Mouse (Mus musculus) kidney, embryonic 16.5 days (tissue): ENCODE data around the gene Cdyl2. TPM values are rescaled to one million over a fixed set of nuclear protein-coding genes. Genes with fewer than 3 reads are reported as not detected.

ENCODE experiments used
- ATAC-seq: fragments of 200-750 bp; cut with Nextera tagmentation; 2 replicates; pipeline ENCODE4 v1.8.0; 2017; ENCODE audit warnings: moderate TSS enrichment; ENCODE audit not compliant: low FRiP score, low TSS enrichment
- H3K27ac ChIP-seq: fragments of 300-500 bp; sonication (generic); 2 replicates; pipeline ENCODE4 v1.5.1; 2014; ENCODE audit warnings: low read length
- H3K27me3 ChIP-seq: fragments of 300-500 bp; sonication (generic); 2 replicates; pipeline ENCODE4 v1.6.1; 2014; ENCODE audit warnings: low read length, control low read depth, mixed read lengths; ENCODE audit not compliant: insufficient read depth
- H3K36me3 ChIP-seq: fragments of 300-500 bp; sonication (generic); 2 replicates; pipeline ENCODE4 v1.6.1; 2014; ENCODE audit warnings: low read length, control low read depth, mixed read lengths; ENCODE audit not compliant: insufficient read depth
- H3K4me1 ChIP-seq: fragments of 300-500 bp; sonication (generic); 2 replicates; pipeline ENCODE4 v1.6.1; 2014; ENCODE audit warnings: low read length, control low read depth, mixed read lengths; ENCODE audit not compliant: insufficient read depth
- H3K4me2 ChIP-seq: fragments of 300-500 bp; sonication (generic); replicated peaks from 2 replicates; pipeline ENCODE4 v1.6.1; 2014; ENCODE audit warnings: low read depth, low read length
- H3K4me3 ChIP-seq: fragments of 300-500 bp; sonication (generic); 2 replicates; pipeline ENCODE4 v1.5.1; 2014; ENCODE audit warnings: mild to moderate bottlenecking, low read length
- H3K9ac ChIP-seq: fragments of 300-500 bp; sonication (generic); replicated peaks from 2 replicates; pipeline ENCODE4 v1.6.1; 2014; ENCODE audit warnings: low read length
- H3K9me3 ChIP-seq: fragments of 300-500 bp; sonication (generic); 2 replicates; pipeline ENCODE4 v1.6.1; 2016; ENCODE audit warnings: low read length, control low read depth
- WGBS: fragments of 180-500 bp; shearing (Covaris S2); extraction: QIAGEN DNeasy Blood & Tissue Kit; methylation state at CpG from one replicate; pipeline ENCODE4 v1.1.7; 2014; 5-methylcytosine and 5-hydroxymethylcytosine counted together
- polyA plus RNA-seq: library from polyadenylated mRNA; unstranded; fragments of >200 nt; fragmentation: Nextera tagmentation; extraction: Ambion mirVana; gene quantifications from 2 replicates; pipeline ENCODE4 v1.2.1, GENCODE M21; 2015

Cdyl2 gene
- polyA plus RNA-seq, 1 experiment from 2014 or later: 9.9 TPM

- H3K4me2 ChIP-seq: no peak overlapping the region
- no peaks in the 10 kb centered on the region for H3K27me3 ChIP-seq
- H3K9ac ChIP-seq: no peak overlapping the region
- H3K4me1 ChIP-seq: no peaks in the 10 kb centered on the region
- H3K4me3 ChIP-seq: no peak overlapping the region
- 86% methylated on average over 5 of the region's 5 CpGs for WGBS
- peaks cover 6% of the 10 kb centered on the region; the same call in 1 of the 2 replicates for H3K9me3 ChIP-seq
- ATAC-seq: no peak
- no peaks in the 10 kb centered on the region for H3K36me3 ChIP-seq
- H3K27ac ChIP-seq: no peak overlapping the region
Measured at GRCm38 (mm10) chr8:116536786-116537185, 196.0 kb downstream of the Cdyl2 start.

- H3K9me3 ChIP-seq: peaks cover 6% of the 10 kb centered on the region; the same call in 1 of the 2 replicates
Measured at GRCm38 (mm10) chr8:116533081-116533480, 199.7 kb downstream of the Cdyl2 start.

GRCm38 (mm10) chr8:116528736-116529135, 204.1 kb downstream of the Cdyl2 start:
- Histone ChIP-seq H3K4me2 (no peak overlapping the region), H3K4me1 (no peaks in the 10 kb centered on the region), H3K27ac (no peak overlapping the region), H3K9ac (no peak overlapping the region), H3K27me3 (no peaks in the 10 kb centered on the region), H3K4me3 (no peak overlapping the region), H3K9me3 (peaks cover 6% of the 10 kb centered on the region; the same call in 1 of the 2 replicates), H3K36me3 (no peaks in the 10 kb centered on the region)
- no peak for ATAC-seq
- WGBS: 73% methylated on average over 7 of the region's 7 CpGs

More at GRCm38 (mm10) chr8:116533081-116533480, 199.7 kb downstream of the Cdyl2 start:
- no peak overlapping the region for H3K4me2 ChIP-seq
- H3K27me3 ChIP-seq: no peaks in the 10 kb centered on the region
- no peaks in the 10 kb centered on the region for H3K36me3 ChIP-seq
- no peak for ATAC-seq
- no peaks in the 10 kb centered on the region for H3K4me1 ChIP-seq
- no peak overlapping the region for H3K9ac ChIP-seq
- H3K4me3 ChIP-seq: no peak overlapping the region
- no peak overlapping the region for H3K27ac ChIP-seq
- WGBS: 74% methylated on average over 6 of the region's 6 CpGs

- H3K4me2 ChIP-seq: no peak overlapping the region
- no peaks in the 10 kb centered on the region for H3K36me3 ChIP-seq
- H3K27me3 ChIP-seq: no peaks in the 10 kb centered on the region
- H3K9ac ChIP-seq: no peak overlapping the region
- H3K4me3 ChIP-seq: no peak overlapping the region
- no peaks in the 10 kb centered on the region for H3K9me3 ChIP-seq
- WGBS: 89% methylated on average over 7 of the region's 7 CpGs
- no peak overlapping the region for H3K27ac ChIP-seq
- no peaks in the 10 kb centered on the region for H3K4me1 ChIP-seq
- ATAC-seq: no peak
Measured at GRCm38 (mm10) chr8:116524915-116525314, 207.9 kb downstream of the Cdyl2 start.

Other genes with a start within 250 kb of the Cdyl2 start
- gene Dynlrb2, start 228.0 kb downstream of the Cdyl2 start, polyA plus RNA-seq: 0.51 and 1.7 TPM in 2 replicates
- 79.4 and 89.3 TPM in 2 replicates for gene Cmc2, start 188.5 kb upstream of the Cdyl2 start, polyA plus RNA-seq
- gene Cenpn, start 188.7 kb upstream of the Cdyl2 start, polyA plus RNA-seq: 45.5 and 46.3 TPM in 2 replicates
- gene Atmin, start 210.4 kb upstream of the Cdyl2 start, polyA plus RNA-seq: 12.0 and 12.9 TPM in 2 replicates
- gene 1700030J22Rik, start 246.0 kb upstream of the Cdyl2 start, polyA plus RNA-seq: 2.6 and 2.7 TPM in 2 replicates